Mouse (Mus musculus): Measurements from ENCODE around the gene Olfr394. TPM values are rescaled to one million over a fixed set of nuclear protein-coding genes. Genes with fewer than 3 reads are reported as not detected.
"Not testable (repeated sequence)": the region's sequence is repeated elsewhere in the genome, so short reads cannot be mapped to it uniquely, and the experiment has no call there.

Olfr394 gene
- total RNA-seq (2021) = not detected

DNA sequence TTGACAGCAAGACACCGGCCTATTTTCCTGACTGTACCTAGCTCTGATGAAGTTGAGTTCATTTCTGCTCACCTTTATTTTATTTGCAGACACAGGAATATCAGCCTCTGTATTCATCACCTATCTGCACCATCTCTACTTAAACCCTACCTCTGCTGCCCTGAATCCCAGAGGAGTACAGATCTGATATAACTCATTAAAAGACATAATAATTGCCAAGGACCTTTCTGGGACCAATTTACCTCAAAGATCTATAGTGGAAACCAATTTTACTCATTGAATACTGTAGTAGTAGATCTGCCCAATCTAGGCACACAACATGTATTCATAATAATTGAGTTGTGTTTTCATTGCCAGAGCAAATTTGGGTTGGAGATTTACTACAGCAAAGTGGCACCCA lies at the start of gene Olfr394:
Olfr394 (minus strand) TSS at position 101 of the 400 bp plus-strand sequence.
- DNase-seq = no peak
- intact Hi-C loops (cut with DNase I) = no loop called here

DNA sequence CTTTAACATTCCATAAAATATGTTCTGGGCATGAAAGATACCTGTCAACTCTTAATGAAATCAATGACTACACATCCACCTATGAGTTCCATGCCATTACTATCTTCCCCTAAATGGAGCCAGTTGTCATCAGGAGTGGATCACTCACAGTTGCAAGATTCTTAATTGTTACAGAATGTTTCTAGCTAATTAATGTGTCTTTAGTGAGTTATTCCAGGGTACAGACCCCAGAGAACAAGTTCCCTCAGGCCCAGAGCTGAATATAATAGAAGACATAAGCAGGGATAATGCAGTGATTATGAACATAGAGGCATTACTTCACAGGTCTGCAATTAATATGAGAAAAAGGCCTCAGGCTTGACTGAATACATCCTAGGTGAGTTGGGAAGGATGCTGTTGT lies 45.8 kb upstream of the Olfr394 start, which contains the start of gene Olfr23:
Olfr23 (plus strand) TSS at position 301 of the 400 bp plus-strand sequence.
- intact Hi-C loops (cut with DNase I) = no loop called here
- DNase-seq = no peak

DNA sequence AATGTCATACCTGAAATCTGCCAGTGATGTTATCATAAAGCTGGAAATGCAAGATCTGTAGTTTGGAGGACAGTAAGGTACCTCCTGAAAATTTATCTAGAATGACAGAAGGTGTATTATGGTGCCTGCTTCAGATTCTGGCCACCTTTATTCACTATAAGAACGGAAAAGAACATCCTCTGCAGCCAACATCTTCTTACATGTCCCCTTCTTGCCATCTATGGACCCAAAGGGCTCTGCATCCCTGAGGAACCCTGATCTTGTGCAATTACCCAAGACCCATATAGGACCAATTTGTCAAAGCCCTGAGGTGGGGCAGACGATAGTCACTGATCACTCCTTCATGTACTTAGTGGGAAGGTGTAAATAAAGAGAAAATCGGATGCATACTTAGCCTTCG lies 18.6 kb upstream of the Olfr394 start, which contains the start of gene Olfr395:
Olfr395 (minus strand) TSS at position 101 of the 400 bp plus-strand sequence.
- intact Hi-C loops (cut with DNase I); DNase-seq: not testable (repeated sequence)

DNA sequence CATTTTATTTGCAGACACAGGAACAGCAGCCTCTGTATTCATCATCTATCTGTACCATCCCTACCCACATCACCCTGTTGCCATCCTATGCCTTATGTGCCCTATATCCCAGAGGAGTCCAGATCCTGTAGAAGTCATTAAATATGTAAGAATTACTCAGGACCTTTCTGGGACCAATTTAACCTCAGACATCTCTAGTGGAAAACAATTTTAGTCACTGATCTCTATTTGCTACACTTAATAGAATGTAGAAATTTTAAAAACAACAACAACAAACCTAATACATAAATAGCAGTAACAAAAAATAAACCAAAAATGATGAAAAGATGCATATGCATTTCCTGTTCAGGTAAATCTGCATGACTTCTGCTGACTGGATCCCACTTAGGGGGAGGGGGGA lies 39.2 kb downstream of the Olfr394 start, which contains the start of gene Olfr393:
Olfr393 (minus strand) TSS at position 101 of the 400 bp plus-strand sequence.
- no peak for DNase-seq
- intact Hi-C loops (cut with DNase I) = no loop called here

Other genes starting within 250 kb of the Olfr394 start
- gene Zfp735, start 202.0 kb downstream of the Olfr394 start, total RNA-seq (2021) = not detected
- not detected for gene Olfr389, start 110.1 kb downstream of the Olfr394 start, total RNA-seq (2021)
- gene Olfr390, start 107.8 kb downstream of the Olfr394 start, total RNA-seq (2021) = not detected
- not detected for gene Olfr391-ps, start 87.7 kb downstream of the Olfr394 start, total RNA-seq (2021)
- not detected for gene Olfr392, start 73.7 kb downstream of the Olfr394 start, total RNA-seq (2021)
- not detected for gene Olfr393, start 39.3 kb downstream of the Olfr394 start, total RNA-seq (2021)
- not detected for gene Olfr395, start 18.5 kb upstream of the Olfr394 start, total RNA-seq (2021)
- not detected for gene Olfr23, start 45.9 kb upstream of the Olfr394 start, total RNA-seq (2021)
- gene Olfr397, start 70.0 kb upstream of the Olfr394 start, total RNA-seq (2021) = not detected
- gene Olfr398, start 99.6 kb upstream of the Olfr394 start, total RNA-seq (2021) = not detected
- not detected for gene Olfr139, start 165.8 kb upstream of the Olfr394 start, total RNA-seq (2021)
- gene Olfr399, start 165.8 kb upstream of the Olfr394 start, total RNA-seq (2021) = not detected
- not detected for gene Zfp616, start 179.2 kb upstream of the Olfr394 start, total RNA-seq (2021)
- not detected for gene Olfr401, start 222.9 kb upstream of the Olfr394 start, total RNA-seq (2021)